Mouse (Mus musculus): ENCODE results near the gene Ngp.

Gene Ngp

DNA sequence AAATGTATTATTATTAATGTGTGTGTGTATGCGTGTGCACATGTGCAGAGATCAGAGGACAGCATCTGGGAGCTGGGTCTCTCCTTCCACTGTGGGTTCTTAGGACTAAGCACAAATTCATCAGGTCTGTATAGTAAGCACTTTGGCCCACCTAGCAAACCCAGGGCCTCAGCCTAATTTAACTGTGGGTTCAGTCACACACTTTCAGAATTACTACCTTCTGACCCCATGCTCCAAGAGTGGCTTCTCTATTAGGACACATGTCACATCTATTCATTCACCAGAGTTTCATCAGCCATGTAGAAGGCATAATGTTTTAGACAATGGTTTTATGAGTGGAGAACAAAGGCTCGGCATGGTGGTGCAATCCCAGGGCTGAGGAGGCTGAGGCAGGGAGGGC, 13.5 kb downstream of the Ngp start:
- DNase-seq (ENCODE audit: low read depth in 2 of 2, low spot score in 2 of 2) = no peak

GRCm38 (mm10) chr9:110436041-110436440, 16.5 kb downstream of the Ngp start:
- DNase-seq (ENCODE audit: low read depth in 2 of 2, low spot score in 2 of 2) = no peak

GRCm38 (mm10) chr9:110440049-110440448, 20.5 kb downstream of the Ngp start:
- DNase-seq (ENCODE audit: low read depth in 2 of 2, low spot score in 2 of 2) = no peak

DNA sequence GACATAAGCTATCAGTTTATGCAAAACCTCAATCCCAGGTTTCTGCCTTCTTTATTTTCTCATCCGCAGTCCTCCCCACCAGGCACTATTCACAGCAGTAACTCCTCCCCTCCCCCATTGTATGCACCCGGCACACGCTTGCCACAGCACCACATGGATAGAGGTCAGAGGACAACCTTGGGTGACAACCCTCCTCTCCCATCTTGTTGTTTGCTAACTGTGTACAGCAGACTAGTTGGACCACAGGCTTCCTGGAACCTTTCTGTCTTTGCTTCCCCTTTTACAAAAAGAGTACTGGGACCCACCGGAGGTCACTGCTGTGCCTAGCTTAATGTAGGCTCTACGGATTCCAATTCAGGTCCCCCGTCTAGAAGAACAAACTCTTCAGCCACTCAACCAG, 21.0 kb downstream of the Ngp start:
- no peak for DNase-seq (ENCODE audit: low read depth in 2 of 2, low spot score in 2 of 2)

DNA sequence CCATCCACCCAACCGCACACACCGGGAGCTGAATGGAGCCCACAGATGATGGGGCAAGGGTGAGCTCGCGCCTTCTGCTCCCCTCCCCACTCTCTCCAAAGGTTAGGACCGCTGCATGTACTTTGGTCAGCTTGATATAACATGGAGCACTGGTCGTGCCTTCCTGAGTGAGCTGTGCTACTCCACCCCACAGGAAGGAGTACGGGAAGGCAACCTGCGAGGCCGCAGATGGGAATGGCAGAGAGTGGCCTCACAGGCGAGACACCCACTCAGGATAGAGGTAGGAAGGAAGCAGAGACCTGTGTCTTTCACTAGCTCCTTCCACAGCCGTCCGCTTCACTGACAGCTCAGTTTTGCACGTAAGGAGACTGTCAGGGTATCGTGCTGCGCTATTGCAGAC, 28.8 kb downstream of the Ngp start:
- no peak for DNase-seq (ENCODE audit: low read depth in 2 of 2, low spot score in 2 of 2)

- peak; percentile 69 to 76 for DNase-seq (ENCODE audit: low read depth in 2 of 2, low spot score in 2 of 2)
Observed at GRCm38 (mm10) chr9:110448857-110449617, 29.5 kb downstream of the Ngp start.

- DNase-seq (ENCODE audit: low read depth in 2 of 2, low spot score in 2 of 2) = no peak
Observed at GRCm38 (mm10) chr9:110452523-110452922, 33.0 kb downstream of the Ngp start.

GRCm38 (mm10) chr9:110457926-110458325, 38.4 kb downstream of the Ngp start:
- DNase-seq (ENCODE audit: low read depth in 2 of 2, low spot score in 2 of 2) = no peak

DNA sequence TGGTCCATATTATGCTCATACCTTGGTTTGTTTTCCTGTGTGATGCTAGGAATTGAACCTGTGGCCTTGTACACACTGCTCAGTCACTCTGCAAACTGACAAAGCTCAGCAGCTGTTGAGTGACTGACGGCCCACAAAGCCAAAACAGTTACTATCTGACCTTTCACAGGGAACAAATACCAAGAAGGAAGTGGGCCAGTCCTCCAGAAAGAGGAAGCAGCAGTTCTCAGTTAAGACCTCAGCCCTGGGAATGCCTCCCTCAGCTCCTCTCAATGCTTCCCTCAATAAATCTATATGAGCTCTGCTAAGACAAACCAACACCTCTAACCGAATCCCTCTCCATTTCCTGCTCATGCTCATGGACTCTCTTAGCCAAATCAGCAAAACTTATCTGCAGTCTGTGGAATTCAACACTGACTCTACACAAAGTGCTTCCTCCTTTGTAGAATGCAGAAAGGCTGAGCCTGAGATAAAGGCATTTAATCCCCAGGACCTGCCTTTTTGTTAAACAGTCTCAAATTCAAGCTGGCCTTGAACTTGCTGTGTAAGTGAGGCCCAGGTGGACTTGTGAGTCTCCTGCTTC, 39.7 kb downstream of the Ngp start:
- DNase-seq (ENCODE audit: low read depth in 2 of 2, low spot score in 2 of 2) = no peak

- no peak for DNase-seq (ENCODE audit: low read depth in 2 of 2, low spot score in 2 of 2)
Observed at GRCm38 (mm10) chr9:110460884-110461815, 41.6 kb downstream of the Ngp start.

GRCm38 (mm10) chr9:110462321-110462720, 42.8 kb downstream of the Ngp start:
- no peak for DNase-seq (ENCODE audit: low read depth in 2 of 2, low spot score in 2 of 2)

DNA sequence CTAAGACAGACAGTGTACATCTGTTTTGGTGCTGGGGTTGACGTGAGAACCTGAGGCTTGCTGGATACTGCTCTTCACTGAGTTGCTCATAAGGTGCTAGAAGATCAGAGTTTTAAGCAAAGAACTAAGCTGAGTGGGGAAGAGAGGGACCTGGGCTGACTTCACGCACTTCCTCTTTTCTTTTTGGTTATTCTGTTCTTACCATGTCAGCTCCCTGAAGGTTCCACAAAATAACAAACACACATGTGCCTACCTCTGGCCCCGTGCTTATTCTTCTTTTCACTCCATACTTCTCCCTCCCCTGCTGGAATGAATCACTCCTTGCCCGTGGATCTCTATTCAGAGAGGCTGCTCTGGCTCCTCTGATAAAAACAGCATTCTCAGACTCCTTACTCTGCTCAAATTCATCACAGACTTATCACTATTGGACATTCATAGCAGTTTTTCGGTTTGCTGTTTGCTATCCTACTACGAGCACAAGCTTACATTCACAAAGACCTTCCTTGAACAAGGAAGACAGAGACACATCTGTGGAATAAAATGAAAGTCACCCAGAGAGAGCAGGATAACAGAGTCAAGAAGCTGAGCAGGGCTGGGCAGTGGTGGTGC, 44.5 kb downstream of the Ngp start:
- no peak for DNase-seq (ENCODE audit: low read depth in 2 of 2, low spot score in 2 of 2)

DNA sequence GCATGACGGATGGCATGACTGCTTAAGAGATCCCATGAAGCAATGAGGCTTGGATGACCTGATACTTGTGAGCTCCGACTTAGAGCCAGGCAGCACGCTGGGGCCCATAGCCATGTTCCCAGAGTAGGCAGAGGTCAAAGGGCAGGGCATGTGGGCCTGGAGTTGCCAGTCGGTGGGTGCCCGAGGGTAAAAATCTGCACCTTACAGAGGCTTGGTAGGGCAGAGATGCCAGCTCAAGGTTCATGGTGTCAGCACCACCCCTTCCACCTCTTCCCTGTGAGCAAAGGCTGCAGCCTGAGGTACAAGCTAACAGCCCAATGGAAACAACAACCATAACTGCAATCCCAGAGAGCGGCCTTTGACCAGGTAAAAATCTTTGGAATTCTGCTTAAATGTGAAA, 45.8 kb downstream of the Ngp start:
- no peak for DNase-seq (ENCODE audit: low read depth in 2 of 2, low spot score in 2 of 2)

- DNase-seq (ENCODE audit: low read depth in 2 of 2, low spot score in 2 of 2) = peak; percentile 48 to 71
Observed at GRCm38 (mm10) chr9:110466179-110466578, 46.6 kb downstream of the Ngp start.

Measured in CD8-positive naive resting alpha-beta T cell, adult 2 months (primary cell).